Mouse (Mus musculus): ENCODE data around the gene Ripply3. TPM values are rescaled to one million over a fixed set of nuclear protein-coding genes. Genes with fewer than 3 reads are reported as not detected.

The Ripply3 gene
- polyA plus RNA-seq, 1 experiment from 2014 or later = 5.7 TPM

GRCm38 (mm10) chr16:94379386-94379785, 51.2 kb downstream of the Ripply3 start:
- no peaks in the 10 kb centered on the region for H3K27me3 ChIP-seq (ENCODE audit: control insufficient read depth, insufficient read depth, low read length)
- no peak overlapping the region for H3K27ac ChIP-seq (ENCODE audit: low read depth, low read length)
- DNase-seq (ENCODE audit: low spot score) (no peak), ATAC-seq (ENCODE audit: low FRiP score) (no peak)
- no peaks in the 10 kb centered on the region for H3K4me1 ChIP-seq (replicated peaks; ENCODE audit: control insufficient read depth, insufficient read depth, low read length)
- no peak overlapping the region for H3K4me2 ChIP-seq (replicated peaks; ENCODE audit: low read depth, low read length)
- 81% methylated on average over 1 of the region's 1 CpGs for WGBS
- H3K36me3 ChIP-seq (ENCODE audit: control insufficient read depth, insufficient read depth, low read length) = no peaks in the 10 kb centered on the region
- no peak overlapping the region for H3K9ac ChIP-seq (ENCODE audit: low read depth, low read length)
- H3K4me3 ChIP-seq (ENCODE audit: low read depth, low read length) = no peak overlapping the region
- H3K9me3 ChIP-seq (ENCODE audit: control insufficient read depth, low read length) = no peaks in the 10 kb centered on the region

GRCm38 (mm10) chr16:94383277-94383676, 55.1 kb downstream of the Ripply3 start:
- H3K36me3 ChIP-seq (ENCODE audit: control insufficient read depth, insufficient read depth, low read length) = no peaks in the 10 kb centered on the region
- no peak overlapping the region for H3K4me3 ChIP-seq (ENCODE audit: low read depth, low read length)
- H3K27ac ChIP-seq (ENCODE audit: low read depth, low read length) = no peak overlapping the region
- H3K9ac ChIP-seq (ENCODE audit: low read depth, low read length) = no peak overlapping the region
- ATAC-seq (ENCODE audit: low FRiP score) = no peak
- 95% methylated on average over 3 of the region's 3 CpGs for WGBS
- no peak overlapping the region for H3K4me2 ChIP-seq (replicated peaks; ENCODE audit: low read depth, low read length)
- DNase-seq (ENCODE audit: low spot score) = no peak
- H3K9me3 ChIP-seq (ENCODE audit: control insufficient read depth, low read length) = no peaks in the 10 kb centered on the region
- H3K27me3 ChIP-seq (ENCODE audit: control insufficient read depth, insufficient read depth, low read length) = no peaks in the 10 kb centered on the region
- H3K4me1 ChIP-seq (replicated peaks; ENCODE audit: control insufficient read depth, insufficient read depth, low read length) = no peaks in the 10 kb centered on the region

Other genes starting within 250 kb of the Ripply3 start
- 0.35 and 0.39 TPM in 2 replicates for gene Sim2, start 243.5 kb upstream of the Ripply3 start, polyA plus RNA-seq (2014; fragmentation: Nextera tagmentation; extraction: Ambion mirVana)
- 8.9 TPM in 2 replicates for gene Hlcs, start 14.8 kb upstream of the Ripply3 start, polyA plus RNA-seq (2014; fragmentation: Nextera tagmentation; extraction: Ambion mirVana)
- gene Ttc3, start 42.2 kb downstream of the Ripply3 start, polyA plus RNA-seq (2014; fragmentation: Nextera tagmentation; extraction: Ambion mirVana) = 526 and 624 TPM in 2 replicates
- gene Pigp, start 43.4 kb downstream of the Ripply3 start, polyA plus RNA-seq (2014; fragmentation: Nextera tagmentation; extraction: Ambion mirVana) = 77.0 and 90.9 TPM in 2 replicates
- gene Vps26c, start 198.4 kb downstream of the Ripply3 start, polyA plus RNA-seq (2014; fragmentation: Nextera tagmentation; extraction: Ambion mirVana) = 66.8 and 74.2 TPM in 2 replicates
- 11.9 and 17.5 TPM in 2 replicates for gene Dyrk1a, start 241.6 kb downstream of the Ripply3 start, polyA plus RNA-seq (2014; fragmentation: Nextera tagmentation; extraction: Ambion mirVana)